Mouse (Mus musculus): ENCODE data around the gene Ckb. TPM values are rescaled to one million over a fixed set of nuclear protein-coding genes. Genes with fewer than 3 reads are reported as not detected.

Ckb gene
- polyA plus RNA-seq, 1 experiment = 210 TPM

GRCm38 (mm10) chr12:111659331-111659730, 12.8 kb downstream of the Ckb start:
- TF ChIP-seq CTCF (IDR thresholded peaks at IDR 0.05; ENCODE audit: insufficient read depth, low read depth, low read length) = no peak
- TF ChIP-seq POLR2A (IDR thresholded peaks at IDR 0.05; ENCODE audit: insufficient read depth, low read depth, low read length) = no peak
- no peak overlapping the region for H3K4me3 ChIP-seq (ENCODE audit: insufficient read depth, low read depth, low read length)
- H3K27ac ChIP-seq (ENCODE audit: insufficient read depth, low read depth, low read length) = no peak overlapping the region
- WGBS = 92% methylated on average over 4 of the region's 4 CpGs
- peaks cover 20% of the 10 kb centered on the region for H3K4me1 ChIP-seq (ENCODE audit: control insufficient read depth, insufficient read depth, low read length)

- Histone ChIP-seq H3K4me3 (ENCODE audit: insufficient read depth, low read depth, low read length) (no peak overlapping the region), H3K27ac (ENCODE audit: insufficient read depth, low read depth, low read length) (no peak overlapping the region), H3K4me1 (ENCODE audit: control insufficient read depth, insufficient read depth, low read length) (peaks cover 20% of the 10 kb centered on the region)
- WGBS = 57% methylated on average over 11 of the region's 11 CpGs
- TF ChIP-seq CTCF (IDR thresholded peaks at IDR 0.05; ENCODE audit: insufficient read depth, low read depth, low read length) = no peak
- TF ChIP-seq POLR2A (IDR thresholded peaks at IDR 0.05; ENCODE audit: insufficient read depth, low read depth, low read length) = no peak
Measured at GRCm38 (mm10) chr12:111655695-111656094, 16.4 kb downstream of the Ckb start.

- H3K27ac ChIP-seq (ENCODE audit: insufficient read depth, low read depth, low read length) = peak overlapping the region; percentile 92
- TF ChIP-seq POLR2A (IDR thresholded peaks at IDR 0.05; ENCODE audit: insufficient read depth, low read depth, low read length) (no peak), CTCF (IDR thresholded peaks at IDR 0.05; ENCODE audit: insufficient read depth, low read depth, low read length) (peak; percentile 70)
Measured at GRCm38 (mm10) chr12:111653434-111653833, 18.7 kb downstream of the Ckb start.

GRCm38 (mm10) chr12:111652953-111653352, 19.2 kb downstream of the Ckb start:
- H3K27ac ChIP-seq (ENCODE audit: insufficient read depth, low read depth, low read length) = peak overlapping the region; percentile 63; the same call in 1 of the 2 replicates
- TF ChIP-seq POLR2A (IDR thresholded peaks at IDR 0.05; ENCODE audit: insufficient read depth, low read depth, low read length) (no peak), CTCF (IDR thresholded peaks at IDR 0.05; ENCODE audit: insufficient read depth, low read depth, low read length) (no peak)
- H3K4me1 ChIP-seq (ENCODE audit: control insufficient read depth, insufficient read depth, low read length) = peaks cover 22% of the 10 kb centered on the region
- no peak overlapping the region for H3K4me3 ChIP-seq (ENCODE audit: insufficient read depth, low read depth, low read length)
- WGBS = 41% methylated on average over 3 of the region's 3 CpGs

More at GRCm38 (mm10) chr12:111653434-111653833, 18.7 kb downstream of the Ckb start:
- Histone ChIP-seq H3K4me3 (ENCODE audit: insufficient read depth, low read depth, low read length) (no peak overlapping the region), H3K4me1 (ENCODE audit: control insufficient read depth, insufficient read depth, low read length) (peaks cover 21% of the 10 kb centered on the region)
- 15% methylated on average over 3 of the region's 3 CpGs for WGBS

GRCm38 (mm10) chr12:111648061-111648645, 24.0 kb downstream of the Ckb start:
- Histone ChIP-seq H3K4me3 (ENCODE audit: insufficient read depth, low read depth, low read length) (no peak overlapping the region), H3K27ac (ENCODE audit: insufficient read depth, low read depth, low read length) (no peak overlapping the region), H3K4me1 (ENCODE audit: control insufficient read depth, insufficient read depth, low read length) (peaks cover 2% of the 10 kb centered on the region; the same call in 1 of the 2 replicates)
- 45% methylated on average over 6 of the region's 6 CpGs for WGBS
- TF ChIP-seq POLR2A (IDR thresholded peaks at IDR 0.05; ENCODE audit: insufficient read depth, low read depth, low read length) (no peak), CTCF (IDR thresholded peaks at IDR 0.05; ENCODE audit: insufficient read depth, low read depth, low read length) (peak; percentile 60; the same call in 1 of the 2 replicates)

Other genes with a start within 250 kb of the Ckb start
- gene Tnfaip2, start 229.9 kb downstream of the Ckb start, polyA plus RNA-seq (2012; ENCODE audit: insufficient read depth, insufficient read length, low replicate concordance, missing spikeins) = not detected in 2 replicates
- not detected in 2 replicates for gene Gm266, start 186.5 kb downstream of the Ckb start, polyA plus RNA-seq (2012; ENCODE audit: insufficient read depth, insufficient read length, low replicate concordance, missing spikeins)
- gene Eif5, start 134.3 kb downstream of the Ckb start, polyA plus RNA-seq (2012; ENCODE audit: insufficient read depth, insufficient read length, low replicate concordance, missing spikeins) = 214 TPM in 1 of 2 replicates, not detected in the other
- 214 TPM in 1 of 2 replicates, not detected in the other for gene Mark3, start 97.8 kb downstream of the Ckb start, polyA plus RNA-seq (2012; ENCODE audit: insufficient read depth, insufficient read length, low replicate concordance, missing spikeins)
- not detected in 2 replicates for gene Trmt61a, start 5.8 kb upstream of the Ckb start, polyA plus RNA-seq (2012; ENCODE audit: insufficient read depth, insufficient read length, low replicate concordance, missing spikeins)
- gene Bag5, start 40.9 kb upstream of the Ckb start, polyA plus RNA-seq (2012; ENCODE audit: insufficient read depth, insufficient read length, low replicate concordance, missing spikeins) = not detected in 2 replicates
- not detected in 2 replicates for gene Apopt1, start 40.9 kb upstream of the Ckb start, polyA plus RNA-seq (2012; ENCODE audit: insufficient read depth, insufficient read length, low replicate concordance, missing spikeins)
- gene Klc1, start 86.5 kb upstream of the Ckb start, polyA plus RNA-seq (2012; ENCODE audit: insufficient read depth, insufficient read length, low replicate concordance, missing spikeins) = 135 and 1,741 TPM in 2 replicates
- not detected in 2 replicates for gene Xrcc3, start 141.5 kb upstream of the Ckb start, polyA plus RNA-seq (2012; ENCODE audit: insufficient read depth, insufficient read length, low replicate concordance, missing spikeins)
- not detected in 2 replicates for gene Zfyve21, start 141.8 kb upstream of the Ckb start, polyA plus RNA-seq (2012; ENCODE audit: insufficient read depth, insufficient read length, low replicate concordance, missing spikeins)
- not detected in 2 replicates for gene Ppp1r13b, start 235.8 kb upstream of the Ckb start, polyA plus RNA-seq (2012; ENCODE audit: insufficient read depth, insufficient read length, low replicate concordance, missing spikeins)